Mouse (Mus musculus): ENCODE measurements around the gene Senp1. TPM values are rescaled to one million over a fixed set of nuclear protein-coding genes. Genes with fewer than 3 reads are reported as not detected.

Gene Senp1
- polyA plus RNA-seq (2014; fragmentation: Illumina TruSeq; extraction: RNeasy Lipid Tissue Mini Kit (QIAGEN cat#74804); ENCODE audit: low read depth, low replicate concordance): 111 TPM

DNA sequence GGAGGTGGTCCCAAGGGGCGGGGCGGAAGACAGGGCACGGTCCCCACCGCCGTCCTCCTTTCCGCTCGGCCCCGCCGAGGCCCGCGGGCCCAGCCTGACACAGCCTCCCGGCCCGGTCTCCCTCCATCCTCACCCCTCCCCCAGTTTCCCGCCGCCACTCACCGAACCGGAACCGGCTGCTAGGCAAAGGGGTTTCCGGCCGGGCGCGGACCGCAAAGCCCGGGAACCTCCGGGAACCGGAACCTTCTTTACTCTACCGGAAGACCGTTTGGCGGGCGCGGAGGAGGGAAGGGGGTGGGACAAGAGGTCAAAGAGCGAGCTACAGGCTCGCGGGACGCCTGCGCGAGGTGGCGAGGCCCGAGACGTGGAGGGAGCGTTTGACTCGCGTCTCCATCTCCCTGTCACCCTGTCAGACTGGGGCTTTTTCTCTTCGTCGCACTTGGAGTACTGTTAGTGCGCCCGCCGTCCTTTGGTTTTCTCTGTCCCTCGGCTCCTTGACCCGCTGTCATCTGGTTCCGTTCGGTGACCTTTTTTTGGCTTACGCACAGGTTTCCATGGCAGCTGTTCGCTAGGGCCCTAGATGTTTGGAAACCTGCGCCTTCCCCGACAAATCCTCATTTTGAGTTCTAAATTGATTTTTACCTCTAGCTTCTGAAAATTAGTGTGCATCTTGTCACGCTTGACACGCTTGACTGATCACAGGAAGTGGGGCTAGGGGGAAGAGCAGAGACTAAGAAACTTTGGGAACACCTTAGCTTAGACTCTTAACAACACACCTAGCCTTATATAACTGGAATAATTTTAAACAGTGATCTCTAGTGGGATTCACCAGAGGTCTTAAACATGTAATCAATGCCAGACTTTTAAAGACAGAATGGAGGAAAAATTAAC lies at the start of gene Senp1:
Gene Senp1 (minus strand): TSS at position 624 of the 891 bp plus-strand sequence.

DNA sequence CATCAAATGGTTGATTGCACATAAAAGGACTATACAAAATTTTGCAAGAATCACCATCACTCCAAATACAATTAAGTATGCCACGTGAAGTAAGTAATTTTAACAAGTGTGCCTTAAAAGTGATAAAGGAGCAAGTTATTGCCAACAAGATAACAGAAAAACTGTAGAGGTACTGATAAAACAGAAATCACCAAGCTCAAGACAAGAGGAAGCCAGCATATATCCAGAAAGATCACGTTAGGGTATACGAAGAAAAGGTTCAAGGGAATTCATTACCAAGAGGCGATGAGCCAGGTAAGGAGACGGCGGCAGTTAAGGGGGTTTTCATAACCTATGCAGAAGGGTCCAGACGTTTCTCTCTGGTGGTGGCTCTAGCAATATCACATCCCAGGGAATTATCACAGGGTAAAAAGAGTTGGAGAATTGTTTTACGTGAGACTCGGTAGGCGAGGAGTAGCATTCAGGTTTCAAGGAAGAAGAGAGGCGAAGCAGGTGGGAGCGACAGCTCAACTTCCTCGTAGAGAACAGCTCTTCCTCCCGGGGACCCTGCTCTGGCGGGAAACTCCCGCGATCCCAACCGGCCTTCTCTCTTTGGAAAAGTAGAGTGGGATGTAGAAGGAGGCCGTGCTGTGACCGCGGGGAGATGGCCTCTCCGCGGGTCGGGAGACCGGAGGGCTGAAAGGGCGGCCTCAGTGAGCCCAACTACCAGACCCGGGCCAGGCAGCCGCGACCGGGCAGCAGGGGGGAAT lies 998 bp downstream of the Senp1 start, which contains the start of gene Pfkm:
Gene Pfkm (plus strand): TSS at position 218 of the 749 bp plus-strand sequence.

DNA sequence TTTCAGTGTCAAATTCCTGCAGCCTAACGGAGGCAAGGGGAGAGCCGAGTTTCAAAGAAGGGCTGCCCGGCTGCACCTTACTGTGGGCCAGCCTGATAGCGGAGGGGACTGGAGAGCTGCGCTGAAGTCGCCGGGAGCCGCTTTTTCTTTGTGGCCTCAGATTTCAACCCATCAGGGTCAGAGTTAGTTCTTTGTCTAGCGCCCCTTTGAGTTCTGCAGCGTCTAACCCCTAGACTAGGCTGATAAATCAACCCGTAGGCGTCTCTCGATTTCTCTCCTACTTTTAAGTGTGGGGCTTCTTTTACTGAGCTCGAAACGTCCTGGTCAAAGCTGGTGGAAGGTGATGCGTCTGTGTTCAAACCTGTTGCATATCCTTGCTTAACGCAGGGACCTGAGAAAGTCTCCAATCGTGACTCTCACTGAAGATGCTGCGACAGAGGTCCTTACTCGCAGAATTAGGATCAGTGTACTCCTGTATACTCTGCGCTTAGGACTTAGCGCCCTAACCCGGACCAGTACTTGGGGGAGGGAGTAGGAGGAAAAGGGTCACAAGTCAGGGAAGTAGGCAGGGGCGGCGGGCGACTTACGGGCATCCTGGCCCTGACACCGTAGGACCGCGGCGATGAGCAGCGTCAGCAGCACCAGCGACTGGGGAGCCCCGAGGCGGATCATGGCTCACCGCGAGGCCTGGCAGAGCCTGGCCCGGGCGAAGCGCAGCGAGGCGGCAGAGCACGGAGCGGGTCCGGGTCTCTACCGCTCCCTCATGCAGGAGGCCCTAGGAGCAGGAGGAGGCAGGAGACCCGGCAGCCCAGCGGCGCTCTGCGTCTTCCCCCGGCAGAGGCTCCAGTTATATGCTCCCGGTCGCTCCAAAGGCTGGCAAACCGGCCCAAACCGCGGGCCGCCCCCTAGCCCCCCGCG lies 89.5 kb downstream of the Senp1 start, which contains the start of gene Col2a1:
Gene Col2a1 (minus strand): TSS at position 874 of the 918 bp plus-strand sequence.

Other genes with a start within 250 kb of the Senp1 start
- gene Hdac7, start 249.2 kb downstream of the Senp1 start, polyA plus RNA-seq (2014; fragmentation: Illumina TruSeq; extraction: RNeasy Lipid Tissue Mini Kit (QIAGEN cat#74804); ENCODE audit: low read depth, low replicate concordance): 0.41 TPM
- gene Vdr, start 183.1 kb downstream of the Senp1 start, polyA plus RNA-seq (2014; fragmentation: Illumina TruSeq; extraction: RNeasy Lipid Tissue Mini Kit (QIAGEN cat#74804); ENCODE audit: low read depth, low replicate concordance): 3.5 TPM
- gene Tmem106c, start 129.5 kb downstream of the Senp1 start, polyA plus RNA-seq (2014; fragmentation: Illumina TruSeq; extraction: RNeasy Lipid Tissue Mini Kit (QIAGEN cat#74804); ENCODE audit: low read depth, low replicate concordance): 13.0 TPM
- 0.85 TPM for gene Col2a1, start 89.0 kb downstream of the Senp1 start, polyA plus RNA-seq (2014; fragmentation: Illumina TruSeq; extraction: RNeasy Lipid Tissue Mini Kit (QIAGEN cat#74804); ENCODE audit: low read depth, low replicate concordance)
- 23.1 TPM for gene Pfkm, start 1.2 kb downstream of the Senp1 start, polyA plus RNA-seq (2014; fragmentation: Illumina TruSeq; extraction: RNeasy Lipid Tissue Mini Kit (QIAGEN cat#74804); ENCODE audit: low read depth, low replicate concordance)
- 33.6 TPM for gene Asb8, start 71.9 kb upstream of the Senp1 start, polyA plus RNA-seq (2014; fragmentation: Illumina TruSeq; extraction: RNeasy Lipid Tissue Mini Kit (QIAGEN cat#74804); ENCODE audit: low read depth, low replicate concordance)
- 2.3 TPM for gene Ccdc184, start 73.4 kb upstream of the Senp1 start, polyA plus RNA-seq (2014; fragmentation: Illumina TruSeq; extraction: RNeasy Lipid Tissue Mini Kit (QIAGEN cat#74804); ENCODE audit: low read depth, low replicate concordance)
- gene Olfr288, start 101.8 kb upstream of the Senp1 start, polyA plus RNA-seq (2014; fragmentation: Illumina TruSeq; extraction: RNeasy Lipid Tissue Mini Kit (QIAGEN cat#74804); ENCODE audit: low read depth, low replicate concordance): not detected
- not detected for gene Gm44579, start 127.2 kb upstream of the Senp1 start, polyA plus RNA-seq (2014; fragmentation: Illumina TruSeq; extraction: RNeasy Lipid Tissue Mini Kit (QIAGEN cat#74804); ENCODE audit: low read depth, low replicate concordance)
- gene Olfr287, start 127.3 kb upstream of the Senp1 start, polyA plus RNA-seq (2014; fragmentation: Illumina TruSeq; extraction: RNeasy Lipid Tissue Mini Kit (QIAGEN cat#74804); ENCODE audit: low read depth, low replicate concordance): not detected
- gene Olfr286, start 140.7 kb upstream of the Senp1 start, polyA plus RNA-seq (2014; fragmentation: Illumina TruSeq; extraction: RNeasy Lipid Tissue Mini Kit (QIAGEN cat#74804); ENCODE audit: low read depth, low replicate concordance): not detected
- gene H1fnt, start 163.5 kb upstream of the Senp1 start, polyA plus RNA-seq (2014; fragmentation: Illumina TruSeq; extraction: RNeasy Lipid Tissue Mini Kit (QIAGEN cat#74804); ENCODE audit: low read depth, low replicate concordance): 79.5 TPM
- 0.67 TPM for gene Zfp641, start 202.4 kb upstream of the Senp1 start, polyA plus RNA-seq (2014; fragmentation: Illumina TruSeq; extraction: RNeasy Lipid Tissue Mini Kit (QIAGEN cat#74804); ENCODE audit: low read depth, low replicate concordance)
- not detected for gene Olfr285, start 223.6 kb upstream of the Senp1 start, polyA plus RNA-seq (2014; fragmentation: Illumina TruSeq; extraction: RNeasy Lipid Tissue Mini Kit (QIAGEN cat#74804); ENCODE audit: low read depth, low replicate concordance)
- gene Olfr284, start 247.2 kb upstream of the Senp1 start, polyA plus RNA-seq (2014; fragmentation: Illumina TruSeq; extraction: RNeasy Lipid Tissue Mini Kit (QIAGEN cat#74804); ENCODE audit: low read depth, low replicate concordance): not detected

Data from testis, adult 10 weeks (tissue).